Mouse (Mus musculus): ENCODE measurements around the gene Aen. TPM values are rescaled to one million over a fixed set of nuclear protein-coding genes. Genes with fewer than 3 reads are reported as not detected.

Gene Aen
- polyA plus RNA-seq, 1 experiment, result 117 TPM

- no peak for TF ChIP-seq GATA1 (IDR thresholded peaks at IDR 0.05; ENCODE audit: low read length)
These were observed 17.4 kb downstream of the Aen start, which contains the start of gene Isg20 for GRCm38 (mm10) chr7:78912974-78913474. Isg20 (plus strand) TSS chr7:78913424.

DNA sequence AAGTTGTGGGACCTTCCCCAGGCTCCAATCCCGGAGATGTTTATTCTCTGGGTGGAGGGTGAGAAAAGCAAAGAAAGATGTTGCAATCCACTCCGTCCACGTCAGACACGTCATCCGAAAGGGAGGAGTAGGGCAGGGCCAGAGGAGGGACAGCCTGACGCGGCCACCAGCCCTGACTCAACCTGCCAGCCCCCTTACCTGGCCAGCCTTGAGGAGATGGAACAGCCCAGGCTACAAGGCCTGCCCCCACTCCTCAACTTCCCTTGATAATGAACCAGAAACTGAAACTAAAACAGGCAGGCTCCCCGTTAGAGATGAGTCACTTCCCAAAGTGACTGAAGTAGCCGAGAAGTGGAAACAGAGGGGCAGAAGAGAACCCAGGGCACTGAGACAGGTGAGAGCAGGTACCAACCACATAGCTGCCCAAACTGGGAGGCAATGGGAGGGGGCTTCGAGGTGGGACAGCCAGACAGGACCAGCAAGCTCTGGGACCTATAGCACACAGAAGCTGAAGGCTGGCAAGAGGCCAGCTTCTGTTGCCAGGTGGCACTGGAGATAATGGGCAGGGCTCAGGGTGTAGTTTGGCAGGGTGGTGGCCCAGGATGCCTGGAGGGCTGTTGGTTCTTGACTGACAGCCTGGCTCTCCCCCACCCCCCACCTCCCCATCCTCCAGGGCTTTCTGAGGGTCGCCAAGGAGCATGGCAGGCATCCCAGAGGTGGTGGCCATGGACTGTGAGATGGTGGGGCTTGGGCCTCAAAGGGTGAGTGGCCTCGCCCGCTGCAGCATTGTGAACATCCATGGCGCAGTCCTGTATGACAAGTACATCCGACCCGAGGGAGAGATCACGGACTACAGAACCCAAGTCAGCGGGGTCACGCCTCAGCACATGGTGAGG is 18.2 kb downstream of the Aen start:
- no peak for TF ChIP-seq GATA1 (IDR thresholded peaks at IDR 0.05; ENCODE audit: low read length)

- TF ChIP-seq GATA1 (IDR thresholded peaks at IDR 0.05; ENCODE audit: low read length), result no peak
These were observed 18.8 kb downstream of the Aen start for GRCm38 (mm10) chr7:78914545-78914845.

GRCm38 (mm10) chr7:78914896-78915510 is 19.3 kb downstream of the Aen start:
- TF ChIP-seq GATA1 (IDR thresholded peaks at IDR 0.05; ENCODE audit: low read length), result no peak

- TF ChIP-seq GATA1 (IDR thresholded peaks at IDR 0.05; ENCODE audit: low read length), result no peak
These were observed 23.0 kb downstream of the Aen start for GRCm38 (mm10) chr7:78918686-78919085.

DNA sequence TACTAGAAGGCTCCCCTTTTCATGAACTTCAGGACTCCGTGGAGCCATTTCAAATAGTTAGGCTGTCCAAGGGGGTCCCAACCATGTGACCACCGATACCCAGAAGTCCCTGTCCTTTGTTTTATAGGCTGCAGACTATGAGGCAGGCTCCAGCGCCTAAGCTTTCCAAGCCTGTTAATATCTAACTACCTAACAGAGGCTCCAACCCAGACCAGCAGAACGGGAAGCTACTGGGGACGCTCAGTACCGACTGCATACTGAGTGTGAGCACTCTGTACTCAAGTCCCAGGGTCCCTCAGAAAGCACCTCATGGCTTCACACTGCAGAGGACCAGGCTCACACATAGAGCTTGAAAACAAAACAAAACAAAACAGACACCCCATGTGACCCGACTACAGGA is 26.9 kb downstream of the Aen start:
- TF ChIP-seq GATA1 (IDR thresholded peaks at IDR 0.05; ENCODE audit: low read length), result no peak

DNA sequence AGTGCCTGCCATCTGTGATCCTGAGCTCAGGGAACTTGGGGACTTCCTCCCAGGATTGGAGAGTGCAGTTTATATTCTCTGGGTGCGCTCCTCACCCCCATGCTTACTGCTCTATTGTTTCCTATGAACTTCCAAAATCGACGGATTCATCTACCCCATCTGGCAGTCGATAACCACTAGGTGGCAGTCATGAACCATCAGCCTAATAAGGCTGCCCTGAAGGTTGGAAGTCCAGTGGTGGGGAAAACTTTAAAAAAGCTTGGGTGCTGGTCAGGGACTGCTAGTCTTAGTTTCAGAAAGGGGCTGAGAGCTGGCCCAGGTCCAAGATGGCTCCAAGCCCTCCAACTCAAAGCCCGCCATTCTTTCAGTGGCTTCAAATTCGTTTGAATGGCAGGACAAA is 28.6 kb downstream of the Aen start:
- no peak for TF ChIP-seq GATA1 (IDR thresholded peaks at IDR 0.05; ENCODE audit: low read length)

DNA sequence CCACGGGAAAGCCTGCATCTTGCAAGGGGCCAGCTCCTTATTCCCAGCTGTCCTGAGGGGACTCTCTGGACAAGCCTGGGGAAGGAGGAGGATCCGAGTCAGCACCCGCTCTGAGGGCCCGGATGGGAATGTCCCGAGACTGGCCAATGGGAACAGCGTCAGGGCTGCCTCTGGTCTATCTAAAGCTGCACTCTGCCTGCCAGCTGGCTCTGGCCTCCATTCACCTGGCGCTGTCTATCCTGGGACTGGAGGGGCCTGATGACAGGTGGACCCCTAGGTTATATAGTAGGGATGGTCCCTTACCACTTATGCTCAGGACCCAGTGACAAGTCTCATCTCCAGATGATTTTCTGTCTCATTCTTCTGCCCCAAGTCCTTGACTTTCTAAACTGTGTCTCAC is 29.1 kb downstream of the Aen start:
- TF ChIP-seq GATA1 (IDR thresholded peaks at IDR 0.05; ENCODE audit: low read length), result no peak

- TF ChIP-seq GATA1 (IDR thresholded peaks at IDR 0.05; ENCODE audit: low read length), result no peak
These were observed 30.0 kb downstream of the Aen start for GRCm38 (mm10) chr7:78925680-78926079.

- TF ChIP-seq GATA1 (IDR thresholded peaks at IDR 0.05; ENCODE audit: low read length), result no peak
These were observed 30.5 kb downstream of the Aen start for GRCm38 (mm10) chr7:78926156-78926555.

DNA sequence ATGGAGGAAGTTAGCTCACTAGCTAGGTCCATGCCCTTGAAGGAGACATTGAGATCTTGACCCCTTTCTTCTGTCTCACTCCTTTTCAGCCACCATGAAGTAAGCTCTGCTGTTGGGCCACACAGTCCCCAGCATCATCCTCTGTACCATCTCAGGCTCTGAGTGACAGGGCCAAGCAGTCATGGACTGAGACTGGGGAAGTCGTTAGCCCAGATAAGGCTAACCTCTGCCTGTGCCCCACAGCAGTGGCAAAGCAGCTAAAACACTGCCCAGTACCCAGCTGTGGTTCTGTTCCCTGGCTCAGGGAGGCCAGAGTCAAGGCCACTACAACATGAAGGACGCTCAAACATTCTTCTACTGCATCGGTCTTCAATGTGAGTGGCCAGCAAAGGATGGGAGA is 31.6 kb downstream of the Aen start:
- no peak for TF ChIP-seq GATA1 (IDR thresholded peaks at IDR 0.05; ENCODE audit: low read length)

- TF ChIP-seq GATA1 (IDR thresholded peaks at IDR 0.05; ENCODE audit: low read length), result no peak
These were observed 43.4 kb downstream of the Aen start for GRCm38 (mm10) chr7:78938957-78939602.

DNA sequence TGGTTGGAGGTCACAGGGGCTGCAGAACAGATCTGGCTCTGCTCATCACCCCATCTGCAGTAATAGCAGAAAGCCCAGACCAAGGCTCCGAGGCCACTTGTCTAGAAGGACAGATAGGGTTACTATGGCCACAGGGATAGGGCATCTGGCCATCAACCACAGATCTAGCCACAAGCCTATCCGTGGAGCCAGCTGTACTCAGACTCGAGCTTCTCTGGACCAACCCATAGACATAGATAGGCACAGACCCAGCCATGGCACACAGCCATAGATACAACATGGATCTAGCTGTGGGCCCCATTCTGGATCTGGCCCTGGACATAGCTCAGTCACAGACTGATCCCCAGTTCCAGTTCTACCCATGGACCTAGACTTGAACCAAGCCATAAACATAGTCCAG is 45.3 kb downstream of the Aen start:
- TF ChIP-seq GATA1 (IDR thresholded peaks at IDR 0.05; ENCODE audit: low read length), result no peak

DNA sequence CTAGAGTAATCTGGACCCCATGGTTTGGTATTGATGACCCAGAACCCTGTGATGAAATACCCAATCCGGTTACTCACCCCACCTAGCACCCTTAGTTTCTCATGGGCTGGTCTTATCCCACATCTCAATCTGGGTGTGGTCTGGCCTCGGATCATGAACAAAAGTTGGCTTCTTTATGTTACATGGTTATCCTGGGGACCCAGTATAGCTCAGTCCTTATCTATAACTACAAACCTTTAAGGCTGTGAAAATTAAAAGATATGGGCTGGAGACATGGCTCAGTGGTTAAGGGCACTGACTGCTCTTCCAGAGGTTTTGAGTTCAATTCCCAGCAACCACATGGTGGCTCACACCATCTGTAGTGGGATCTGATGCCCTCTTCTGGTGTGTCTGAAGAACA is 46.9 kb downstream of the Aen start:
- no peak for TF ChIP-seq GATA1 (IDR thresholded peaks at IDR 0.05; ENCODE audit: low read length)

GRCm38 (mm10) chr7:78953886-78954572 is 58.4 kb downstream of the Aen start:
- TF ChIP-seq GATA1 (IDR thresholded peaks at IDR 0.05; ENCODE audit: low read length), result no peak

- TF ChIP-seq GATA1 (IDR thresholded peaks at IDR 0.05; ENCODE audit: low read length), result no peak
These were observed 59.0 kb downstream of the Aen start for GRCm38 (mm10) chr7:78954619-78955018.
